Mouse (Mus musculus): ENCODE measurements at regions not wholly inside any gene's neighbourhood (a gene's known extent, or its start where the extent isn't known, plus 50 kb on each side); places are given as distances from the start of the nearest gene placed in this dataset.

GRCm38 (mm10) chr7:68567452-68568126 lies 181.5 kb downstream of the Arrdc4 start:
- TF ChIP-seq CTCF (IDR thresholded peaks at IDR 0.05; ENCODE audit: low read depth, low read length) (no peak), POLR2A (IDR thresholded peaks at IDR 0.05; ENCODE audit: extremely low read depth, insufficient read depth, low read length) (no peak)

Measured in liver, adult 2 months (tissue).